Mouse (Mus musculus): ENCODE results near the gene Map3k9. TPM values are rescaled to one million over a fixed set of nuclear protein-coding genes. Genes with fewer than 3 reads are reported as not detected.
A peak's percentile ranks its signal among the peaks of the same experiment; 100 is the strongest.

Gene Map3k9
- polyA plus RNA-seq, 1 experiment = 4.8 TPM

DNA sequence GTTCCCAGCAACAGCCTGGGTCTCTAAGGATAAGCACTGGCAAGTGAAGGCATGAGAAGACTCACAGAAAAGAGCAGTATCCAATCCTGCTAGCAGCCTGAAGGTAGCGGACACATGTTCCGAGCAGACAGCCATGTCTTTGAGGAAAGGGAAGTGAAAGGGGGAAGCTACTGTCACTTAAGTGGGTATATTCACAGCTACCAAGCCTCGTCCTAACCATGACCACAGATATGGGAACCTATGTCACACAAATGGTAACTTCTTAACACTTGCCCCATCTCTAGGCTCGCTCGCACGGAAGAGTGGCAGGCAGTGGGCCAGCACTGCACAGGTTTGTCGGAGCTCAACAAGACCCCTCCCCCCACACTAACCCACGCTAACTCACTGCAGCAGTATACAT is 61.3 kb downstream of the Map3k9 start:
- H3K36me3 ChIP-seq (ENCODE audit: control insufficient read depth, insufficient read depth, low read length) = peaks cover 20% of the 10 kb centered on the region
- no peak overlapping the region for H3K4me3 ChIP-seq (ENCODE audit: low read depth, low read length)
- no peaks in the 10 kb centered on the region for H3K4me1 ChIP-seq (ENCODE audit: control insufficient read depth, insufficient read depth, insufficient read length, low read length)
- no peak for TF ChIP-seq POLR2A (IDR thresholded peaks at IDR 0.05; ENCODE audit: low read depth, low read length)
- TF ChIP-seq CTCF (IDR thresholded peaks at IDR 0.05; ENCODE audit: extremely low read depth, insufficient read length, insufficient replicate concordance, low read depth, low read length) = no peak
- H3K27me3 ChIP-seq (ENCODE audit: control insufficient read depth, insufficient read depth, low read length) = peaks cover 6% of the 10 kb centered on the region; the same call in 1 of the 2 replicates
- H3K27ac ChIP-seq (ENCODE audit: insufficient read depth, low read depth, low read length) = peak overlapping the region; percentile 42; the same call in 1 of the 2 replicates
- WGBS = 81% methylated on average over 8 of the region's 8 CpGs

DNA sequence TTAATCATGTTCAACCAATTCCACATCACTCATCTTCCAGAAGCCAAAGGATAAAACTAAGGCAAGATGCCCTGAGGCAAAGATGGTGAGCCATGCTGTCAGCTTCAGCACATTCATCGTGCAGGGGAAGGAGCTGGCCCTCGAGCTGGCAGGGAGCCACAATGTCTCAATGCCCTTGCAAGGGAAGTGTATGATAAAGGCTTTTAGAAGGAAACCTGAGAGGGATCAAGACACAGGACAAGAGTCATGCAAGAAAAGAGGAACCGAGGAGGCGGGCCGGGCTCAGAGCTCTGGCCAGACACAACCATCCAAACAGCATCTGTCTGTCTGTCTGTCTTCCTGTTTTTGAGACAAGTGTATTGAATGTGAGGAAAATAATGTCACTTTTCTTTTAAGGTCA is 61.8 kb downstream of the Map3k9 start:
- WGBS = 58% methylated on average over 5 of the region's 5 CpGs

DNA sequence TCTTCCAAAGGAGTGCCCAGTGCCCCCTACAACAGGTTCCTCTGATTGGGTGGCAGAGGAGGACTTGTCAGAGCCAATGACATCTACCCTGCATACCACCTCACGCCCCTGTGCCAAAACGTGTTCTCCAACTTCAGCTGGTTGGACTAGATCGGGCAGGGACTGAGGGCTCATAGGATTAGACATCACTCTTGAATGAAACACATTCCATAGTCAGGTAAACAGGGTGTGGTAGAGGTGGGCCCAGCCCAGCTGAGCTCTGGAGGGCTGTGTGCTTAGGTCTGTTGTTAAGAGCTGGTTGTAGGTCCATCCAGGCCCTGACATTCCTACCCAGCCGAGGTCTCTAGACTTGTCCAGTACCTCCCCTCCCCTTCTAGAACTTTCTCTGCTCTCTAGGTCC is 68.4 kb downstream of the Map3k9 start:
- H3K27ac ChIP-seq (ENCODE audit: insufficient read depth, low read depth, low read length) = no peak overlapping the region

More for the DNA sequence above, 61.8 kb downstream of the Map3k9 start:
- Histone ChIP-seq H3K4me1 (ENCODE audit: control insufficient read depth, insufficient read depth, insufficient read length, low read length) (no peaks in the 10 kb centered on the region), H3K4me3 (ENCODE audit: low read depth, low read length) (no peak overlapping the region), H3K27ac (ENCODE audit: insufficient read depth, low read depth, low read length) (0 out of 2 replicates have a peak overlapping the region, but pooled peaks have one; percentile 42), H3K36me3 (ENCODE audit: control insufficient read depth, insufficient read depth, low read length) (peaks cover 16% of the 10 kb centered on the region), H3K27me3 (ENCODE audit: control insufficient read depth, insufficient read depth, low read length) (peaks cover 6% of the 10 kb centered on the region; the same call in 1 of the 2 replicates)
- TF ChIP-seq POLR2A (IDR thresholded peaks at IDR 0.05; ENCODE audit: low read depth, low read length) (no peak), CTCF (IDR thresholded peaks at IDR 0.05; ENCODE audit: extremely low read depth, insufficient read length, insufficient replicate concordance, low read depth, low read length) (no peak)

DNA sequence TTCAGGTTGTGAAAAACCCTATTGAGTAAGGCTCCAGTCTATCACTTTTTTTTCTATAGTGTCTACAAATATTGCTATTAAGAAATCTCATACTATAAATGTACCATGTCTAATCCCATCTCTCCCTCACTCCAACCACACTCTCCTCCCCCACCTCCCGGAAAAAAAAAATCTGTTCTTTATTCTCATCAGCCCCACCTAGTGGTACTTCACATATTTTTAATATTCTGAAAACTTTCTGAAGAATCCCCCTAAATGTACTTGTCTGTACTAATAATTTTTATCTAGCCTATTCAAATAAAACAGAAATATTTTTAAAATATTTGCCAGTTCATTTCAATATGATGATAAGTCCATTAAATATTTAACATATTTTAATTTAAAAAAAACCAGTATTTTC is 78.1 kb downstream of the Map3k9 start:
- no peak for TF ChIP-seq CTCF (IDR thresholded peaks at IDR 0.05; ENCODE audit: extremely low read depth, insufficient read length, insufficient replicate concordance, low read depth, low read length)
- no peak for TF ChIP-seq POLR2A (IDR thresholded peaks at IDR 0.05; ENCODE audit: low read depth, low read length)
- Histone ChIP-seq H3K27ac (ENCODE audit: insufficient read depth, low read depth, low read length) (no peak overlapping the region), H3K36me3 (ENCODE audit: control insufficient read depth, insufficient read depth, low read length) (no peaks in the 10 kb centered on the region), H3K4me3 (ENCODE audit: low read depth, low read length) (no peak overlapping the region), H3K27me3 (ENCODE audit: control insufficient read depth, insufficient read depth, low read length) (no peaks in the 10 kb centered on the region), H3K4me1 (ENCODE audit: control insufficient read depth, insufficient read depth, insufficient read length, low read length) (peaks cover 2% of the 10 kb centered on the region; the same call in 1 of the 2 replicates)
- WGBS = 0% methylated on average over 1 of the region's 1 CpGs

More for the DNA sequence above, 68.4 kb downstream of the Map3k9 start:
- no peaks in the 10 kb centered on the region for H3K4me1 ChIP-seq (ENCODE audit: control insufficient read depth, insufficient read depth, insufficient read length, low read length)
- WGBS = 61% methylated on average over 4 of the region's 4 CpGs
- TF ChIP-seq CTCF (IDR thresholded peaks at IDR 0.05; ENCODE audit: extremely low read depth, insufficient read length, insufficient replicate concordance, low read depth, low read length) (no peak), POLR2A (IDR thresholded peaks at IDR 0.05; ENCODE audit: low read depth, low read length) (no peak)
- peaks cover 6% of the 10 kb centered on the region; the same call in 1 of the 2 replicates for H3K27me3 ChIP-seq (ENCODE audit: control insufficient read depth, insufficient read depth, low read length)
- no peaks in the 10 kb centered on the region for H3K36me3 ChIP-seq (ENCODE audit: control insufficient read depth, insufficient read depth, low read length)
- no peak overlapping the region for H3K4me3 ChIP-seq (ENCODE audit: low read depth, low read length)

DNA sequence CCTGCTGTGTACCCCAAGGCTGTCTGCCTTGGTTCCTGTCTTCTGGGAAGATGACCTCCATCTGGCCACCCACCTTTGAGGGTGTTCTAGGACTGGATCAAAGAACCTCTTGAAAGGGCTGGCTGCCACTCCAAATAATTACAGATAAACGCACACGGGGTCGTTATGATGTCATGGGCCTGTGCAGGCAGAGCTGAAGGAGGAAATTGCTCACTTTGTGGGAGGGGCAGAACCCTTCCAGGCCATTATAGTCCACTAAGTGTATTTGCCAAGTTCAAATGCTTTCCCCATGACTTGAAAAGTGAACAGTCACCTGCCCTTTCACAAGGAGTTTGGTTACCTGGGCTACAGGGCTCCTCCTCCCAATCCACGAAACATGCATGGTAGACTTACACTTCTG is 83.0 kb downstream of the Map3k9 start:
- Histone ChIP-seq H3K4me3 (ENCODE audit: low read depth, low read length) (no peak overlapping the region), H3K36me3 (ENCODE audit: control insufficient read depth, insufficient read depth, low read length) (no peaks in the 10 kb centered on the region), H3K27ac (ENCODE audit: insufficient read depth, low read depth, low read length) (no peak overlapping the region), H3K4me1 (ENCODE audit: control insufficient read depth, insufficient read depth, insufficient read length, low read length) (peaks cover 2% of the 10 kb centered on the region; the same call in 1 of the 2 replicates), H3K27me3 (ENCODE audit: control insufficient read depth, insufficient read depth, low read length) (no peaks in the 10 kb centered on the region)
- WGBS = 11% methylated on average over 4 of the region's 4 CpGs
- TF ChIP-seq CTCF (IDR thresholded peaks at IDR 0.05; ENCODE audit: extremely low read depth, insufficient read length, insufficient replicate concordance, low read depth, low read length) (no peak), POLR2A (IDR thresholded peaks at IDR 0.05; ENCODE audit: low read depth, low read length) (no peak)

DNA sequence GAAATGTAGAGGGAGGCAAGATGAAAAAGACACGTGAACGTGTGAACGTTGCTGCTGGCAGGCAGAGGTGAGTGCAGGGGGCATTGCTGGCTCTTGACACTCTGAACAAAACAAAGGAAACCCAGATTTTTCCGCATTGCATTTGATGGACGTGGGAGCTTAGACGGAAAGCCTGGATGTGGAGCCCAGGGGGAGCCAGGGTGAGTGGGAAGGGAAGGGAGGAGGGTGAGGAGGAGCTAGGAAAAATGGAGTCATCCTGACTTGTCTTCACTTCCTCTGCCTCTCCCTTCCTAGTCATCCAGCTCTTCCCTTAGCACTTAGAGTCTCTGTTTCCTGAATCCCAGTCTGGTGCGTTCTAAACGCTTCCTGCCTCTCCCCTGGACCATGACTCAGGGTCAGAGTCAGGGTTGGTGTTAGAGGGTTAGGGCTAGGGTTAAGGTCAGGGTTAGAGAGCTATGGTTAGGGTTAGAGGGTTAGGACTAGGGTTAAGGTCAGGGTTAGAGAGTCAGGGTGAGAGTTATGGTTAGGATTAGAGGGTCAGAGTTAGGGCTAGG is 89.7 kb downstream of the Map3k9 start:
- H3K4me1 ChIP-seq (ENCODE audit: control insufficient read depth, insufficient read depth, insufficient read length, low read length) = no peaks in the 10 kb centered on the region
- no peak overlapping the region for H3K27ac ChIP-seq (ENCODE audit: insufficient read depth, low read depth, low read length)
- no peak overlapping the region for H3K4me3 ChIP-seq (ENCODE audit: low read depth, low read length)
- H3K27me3 ChIP-seq (ENCODE audit: control insufficient read depth, insufficient read depth, low read length) = no peaks in the 10 kb centered on the region
- no peak for TF ChIP-seq POLR2A (IDR thresholded peaks at IDR 0.05; ENCODE audit: low read depth, low read length)
- TF ChIP-seq CTCF (IDR thresholded peaks at IDR 0.05; ENCODE audit: extremely low read depth, insufficient read length, insufficient replicate concordance, low read depth, low read length) = no peak
- H3K36me3 ChIP-seq (ENCODE audit: control insufficient read depth, insufficient read depth, low read length) = no peaks in the 10 kb centered on the region
- 47% methylated on average over 8 of the region's 8 CpGs for WGBS

DNA sequence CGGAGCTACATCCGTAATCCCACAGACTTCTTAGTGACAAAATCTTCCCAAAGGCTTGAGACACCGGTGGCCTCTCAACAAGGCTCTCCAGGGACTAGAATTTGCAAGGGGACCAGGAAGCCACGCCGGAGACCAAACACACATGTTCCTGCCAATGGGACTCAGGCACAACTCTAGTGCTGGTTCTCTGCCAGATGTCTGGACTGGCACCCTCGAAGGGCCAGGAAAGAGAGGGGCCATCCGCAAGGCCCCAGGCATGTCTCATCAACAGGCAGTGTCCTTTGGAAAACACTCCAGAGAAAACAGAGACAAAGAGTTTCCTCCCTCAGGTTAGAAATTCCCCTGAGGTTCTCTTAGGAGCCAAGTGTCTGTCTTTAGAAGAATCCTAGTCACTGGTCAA is 90.2 kb downstream of the Map3k9 start:
- TF ChIP-seq POLR2A (IDR thresholded peaks at IDR 0.05; ENCODE audit: low read depth, low read length) (no peak), CTCF (IDR thresholded peaks at IDR 0.05; ENCODE audit: extremely low read depth, insufficient read length, insufficient replicate concordance, low read depth, low read length) (no peak)
- Histone ChIP-seq H3K27me3 (ENCODE audit: control insufficient read depth, insufficient read depth, low read length) (no peaks in the 10 kb centered on the region), H3K36me3 (ENCODE audit: control insufficient read depth, insufficient read depth, low read length) (no peaks in the 10 kb centered on the region), H3K4me3 (ENCODE audit: low read depth, low read length) (no peak overlapping the region), H3K27ac (ENCODE audit: insufficient read depth, low read depth, low read length) (no peak overlapping the region), H3K4me1 (ENCODE audit: control insufficient read depth, insufficient read depth, insufficient read length, low read length) (no peaks in the 10 kb centered on the region)
- 74% methylated on average over 7 of the region's 7 CpGs for WGBS
